Mouse (Mus musculus): ENCODE data around the gene Insr. TPM values are rescaled to one million over a fixed set of nuclear protein-coding genes. Genes with fewer than 3 reads are reported as not detected.

The Insr gene
- total and polyA plus RNA-seq, 3 experiments: 2.1 to 4.6 (median 3.0) TPM

DNA sequence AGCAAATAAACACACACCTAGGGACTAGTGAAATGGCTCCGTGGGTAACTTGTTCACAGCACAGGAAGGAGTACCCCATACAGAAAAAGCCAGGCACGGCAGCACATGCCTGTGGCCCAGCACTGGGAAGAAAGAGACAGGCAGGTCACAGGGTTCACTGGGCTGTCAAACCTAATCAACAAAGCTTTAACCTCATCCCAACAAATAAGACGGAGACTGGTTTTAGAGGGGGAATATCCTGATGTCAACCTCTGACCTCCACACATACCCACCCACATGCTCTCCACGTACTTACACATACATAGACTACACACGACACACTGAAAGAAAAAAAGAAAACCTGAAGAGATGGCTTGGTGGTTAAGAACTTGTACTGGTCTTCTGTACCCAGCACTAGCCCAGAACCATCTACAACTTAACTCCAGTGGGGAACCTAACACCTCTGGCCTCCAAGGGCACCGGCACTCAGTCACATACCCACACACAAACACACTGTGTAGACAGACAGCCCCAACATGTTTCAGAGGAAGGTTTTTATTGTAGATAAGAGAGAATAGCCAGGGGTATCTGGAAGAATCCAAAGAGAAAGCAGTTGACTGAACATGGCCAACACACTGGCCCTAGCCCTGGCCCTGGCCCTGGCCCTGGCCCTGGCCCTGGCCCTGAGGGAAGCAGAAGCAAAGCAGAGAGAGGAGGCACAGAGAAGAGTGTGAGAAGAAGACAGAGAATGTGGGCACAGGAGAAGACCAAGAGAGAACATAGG is 12.6 kb downstream of the Insr start:
- H3K4me2 ChIP-seq (ENCODE audit: insufficient read depth, low read depth, poor library complexity, severe bottlenecking): no peak overlapping the region
- no peaks in the 10 kb centered on the region for H3K79me2 ChIP-seq (replicated peaks; ENCODE audit: control insufficient read depth, extremely low read depth, insufficient read depth, poor library complexity, severe bottlenecking)
- DNase-seq (ENCODE audit: extremely low read depth): no peak
- peaks cover 0 to 36% of the 10 kb centered on the region in 2 experiments for H3K36me3 ChIP-seq (replicated peaks in 1 of 2; ENCODE audit: control insufficient read depth in 1 of 2, insufficient read depth in 1 of 2, low read length in 1 of 2)
- H3K9ac ChIP-seq (ENCODE audit: insufficient read depth, low read depth): no peak overlapping the region
- H3K9me3 ChIP-seq (replicated peaks; ENCODE audit: low read length): no peaks in the 10 kb centered on the region
- H3K27ac ChIP-seq (ENCODE audit: insufficient read depth, low read depth): no peak overlapping the region
- TF ChIP-seq NRF1 (IDR thresholded peaks at IDR 0.05; ENCODE audit: low read depth, low read length): no peak
- no peak for TF ChIP-seq RCOR1 (conservative IDR thresholded peaks at IDR 0.05; ENCODE audit: low read depth, low read length)
- no peak for TF ChIP-seq MAZ (IDR thresholded peaks at IDR 0.05; ENCODE audit: low read depth, low read length)
- no peak for TF ChIP-seq TBP (conservative IDR thresholded peaks at IDR 0.05; ENCODE audit: low read depth, low read length)
- 0 out of 4 replicates have a peak, but pooled peaks cover 0 to 4% of the 10 kb centered on the region in 2 experiments for H3K4me1 ChIP-seq (ENCODE audit: control insufficient read depth in 1 of 2, insufficient read depth in 2 of 2)
- dilution Hi-C loops (cut with MboI; ENCODE audit: extremely low pct_ligation_motif_present, extremely low pct_unique_long_range_greater_than_20kb, low sequenced_read_pairs): no loop called here
- no peak overlapping the region for H3K4me3 ChIP-seq (replicated peaks in 1 of 3; ENCODE audit: low read depth in 2 of 3, low read length in 2 of 3, poor library complexity in 1 of 3)
- in situ Hi-C loops (cut with MboI; ENCODE audit: low pct_ligation_motif_present, low pct_unique_long_range_greater_than_20kb, low sequenced_read_pairs): no loop called here
- no peaks in the 10 kb centered on the region for H3K27me3 ChIP-seq (replicated peaks)

DNA sequence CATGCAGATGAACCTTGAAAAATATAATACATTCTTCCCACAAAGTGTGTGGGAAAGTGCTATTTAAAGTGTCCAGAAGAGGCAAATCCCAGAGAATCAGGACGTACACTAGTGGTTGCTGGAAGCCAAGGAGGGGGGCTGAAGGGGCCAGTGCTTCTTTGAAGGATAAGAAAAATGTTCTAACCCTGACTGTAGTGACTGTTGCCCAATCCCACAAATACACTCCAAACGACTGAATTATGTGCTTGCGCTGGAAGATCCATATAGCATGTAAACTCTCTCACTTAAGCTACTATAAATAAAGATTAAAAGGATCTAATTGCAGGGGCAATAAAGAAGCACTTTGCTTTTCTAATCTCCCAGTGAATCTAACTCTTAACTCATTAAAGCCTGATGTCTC is 14.2 kb downstream of the Insr start:
- Histone ChIP-seq H3K4me2 (ENCODE audit: insufficient read depth, low read depth, poor library complexity, severe bottlenecking) (no peak overlapping the region), H3K4me3 (replicated peaks in 1 of 3; ENCODE audit: low read depth in 2 of 3, low read length in 2 of 3, poor library complexity in 1 of 3) (no peak overlapping the region), H3K79me2 (replicated peaks; ENCODE audit: control insufficient read depth, extremely low read depth, insufficient read depth, poor library complexity, severe bottlenecking) (no peaks in the 10 kb centered on the region), H3K4me1 (ENCODE audit: control insufficient read depth in 1 of 2, insufficient read depth in 2 of 2) (0 out of 4 replicates have a peak, but pooled peaks cover 0 to 4% of the 10 kb centered on the region in 2 experiments), H3K9ac (ENCODE audit: insufficient read depth, low read depth) (no peak overlapping the region), H3K36me3 (replicated peaks in 1 of 2; ENCODE audit: control insufficient read depth in 1 of 2, insufficient read depth in 1 of 2, low read length in 1 of 2) (peaks cover 0 to 38% of the 10 kb centered on the region in 2 experiments), H3K27ac (ENCODE audit: insufficient read depth, low read depth) (no peak overlapping the region), H3K9me3 (replicated peaks; ENCODE audit: low read length) (no peaks in the 10 kb centered on the region), H3K27me3 (replicated peaks) (no peaks in the 10 kb centered on the region)
- in situ Hi-C loops (cut with MboI; ENCODE audit: low pct_ligation_motif_present, low pct_unique_long_range_greater_than_20kb, low sequenced_read_pairs): no loop called here
- no peak for DNase-seq (ENCODE audit: extremely low read depth)
- dilution Hi-C loops (cut with MboI; ENCODE audit: extremely low pct_ligation_motif_present, extremely low pct_unique_long_range_greater_than_20kb, low sequenced_read_pairs): no loop called here
- TF ChIP-seq NELFE (IDR thresholded peaks at IDR 0.05; ENCODE audit: low read depth, low read length): no peak
- TF ChIP-seq MAZ (IDR thresholded peaks at IDR 0.05; ENCODE audit: low read depth, low read length): no peak

DNA sequence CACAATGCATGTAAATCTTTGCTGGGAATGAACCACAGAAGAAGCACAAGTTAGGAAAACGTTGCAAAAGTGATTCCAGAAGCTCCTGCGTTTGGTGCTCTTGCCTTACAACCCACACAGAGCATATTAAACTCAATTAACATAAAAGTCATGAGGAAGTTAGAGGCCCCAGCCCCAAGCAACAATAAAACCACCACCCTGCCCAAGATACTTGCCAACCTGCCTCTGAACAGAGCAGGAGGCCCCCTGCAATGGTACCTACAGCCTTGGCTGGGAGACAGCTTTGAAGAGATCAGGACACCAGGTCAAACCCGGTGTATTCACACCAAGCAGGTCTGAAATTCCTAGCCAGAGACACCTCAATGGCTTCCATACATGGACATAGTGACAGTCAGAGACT is 16.6 kb downstream of the Insr start:
- H3K4me2 ChIP-seq (ENCODE audit: insufficient read depth, low read depth, poor library complexity, severe bottlenecking): no peak overlapping the region
- no peak for TF ChIP-seq CTCF (conservative IDR thresholded peaks at IDR 0.05 in 1 of 2, IDR thresholded peaks at IDR 0.05 in 1 of 2; ENCODE audit: low read depth in 2 of 2, low read length in 2 of 2)
- in situ Hi-C loops (cut with MboI; ENCODE audit: low pct_ligation_motif_present, low pct_unique_long_range_greater_than_20kb, low sequenced_read_pairs): no loop called here
- H3K79me2 ChIP-seq (replicated peaks; ENCODE audit: control insufficient read depth, extremely low read depth, insufficient read depth, poor library complexity, severe bottlenecking): no peaks in the 10 kb centered on the region
- H3K27ac ChIP-seq (ENCODE audit: insufficient read depth, low read depth): no peak overlapping the region
- H3K9ac ChIP-seq (ENCODE audit: insufficient read depth, low read depth): no peak overlapping the region
- H3K36me3 ChIP-seq (replicated peaks in 1 of 2; ENCODE audit: control insufficient read depth in 1 of 2, insufficient read depth in 1 of 2, low read length in 1 of 2): peaks cover 0 to 45% of the 10 kb centered on the region in 2 experiments
- no peaks in the 10 kb centered on the region for H3K9me3 ChIP-seq (replicated peaks; ENCODE audit: low read length)
- no peaks in the 10 kb centered on the region for H3K27me3 ChIP-seq (replicated peaks)
- dilution Hi-C loops (cut with MboI; ENCODE audit: extremely low pct_ligation_motif_present, extremely low pct_unique_long_range_greater_than_20kb, low sequenced_read_pairs): no loop called here
- 0 out of 4 replicates have a peak, but pooled peaks cover 0 to 4% of the 10 kb centered on the region in 2 experiments for H3K4me1 ChIP-seq (ENCODE audit: control insufficient read depth in 1 of 2, insufficient read depth in 2 of 2)
- DNase-seq (ENCODE audit: extremely low read depth): no peak
- no peak overlapping the region for H3K4me3 ChIP-seq (replicated peaks in 1 of 3; ENCODE audit: low read depth in 2 of 3, low read length in 2 of 3, poor library complexity in 1 of 3)

All from CH12.LX (cell line).